Mouse (Mus musculus) olfactory bulb, adult 2 months (tissue): ENCODE data around the gene Cct8l1. TPM values are rescaled to one million over a fixed set of nuclear protein-coding genes. Genes with fewer than 3 reads are reported as not detected.
A peak's percentile ranks its signal among the peaks of the same experiment; 100 is the strongest.

Experiments used
- H3K27ac ChIP-seq: fragments of 200-500 bp; 2 replicates; pipeline ENCODE4 v1.5.1; 2012; ENCODE audit warnings: low read depth, low read length; ENCODE audit not compliant: insufficient read depth
- H3K4me1 ChIP-seq: fragments of 200-500 bp; 2 replicates; pipeline ENCODE4 v1.6.1; 2012; ENCODE audit warnings: low read length; ENCODE audit not compliant: control insufficient read depth, insufficient read depth
- H3K4me3 ChIP-seq: fragments of 200-500 bp; 2 replicates; pipeline ENCODE4 v1.5.1; 2012; ENCODE audit warnings: mild to moderate bottlenecking, low read depth, low read length, moderate library complexity; ENCODE audit not compliant: insufficient read depth
- CTCF ChIP-seq: fragments of 200-500 bp; IDR thresholded peaks from 2 replicates; pipeline ENCODE4 v1.5.1; 2012; ENCODE audit warnings: low read depth, mild to moderate bottlenecking, low read length, moderate library complexity; ENCODE audit not compliant: insufficient read depth
- POLR2A ChIP-seq: fragments of 200-500 bp; IDR thresholded peaks from 2 replicates; pipeline ENCODE4 v1.6.1; 2012; ENCODE audit warnings: mild to moderate bottlenecking, low read depth, low read length, moderate library complexity; ENCODE audit not compliant: insufficient read depth
- WGBS: fragments of 180-500 bp; shearing (Covaris S2); methylation state at CpG from one replicate; pipeline ENCODE4 v1.1.7; 2018; 5-methylcytosine and 5-hydroxymethylcytosine counted together
- polyA plus RNA-seq: library from polyadenylated mRNA; stranded (reverse); fragments of >200 nt; gene quantifications from 2 replicates; pipeline ENCODE4 v1.2.4, GENCODE M21; 2012; ENCODE audit warnings: low replicate concordance; ENCODE audit not compliant: missing spikeins, insufficient read depth, insufficient read length

The Cct8l1 gene
- polyA plus RNA-seq, 1 experiment, result not detected

DNA sequence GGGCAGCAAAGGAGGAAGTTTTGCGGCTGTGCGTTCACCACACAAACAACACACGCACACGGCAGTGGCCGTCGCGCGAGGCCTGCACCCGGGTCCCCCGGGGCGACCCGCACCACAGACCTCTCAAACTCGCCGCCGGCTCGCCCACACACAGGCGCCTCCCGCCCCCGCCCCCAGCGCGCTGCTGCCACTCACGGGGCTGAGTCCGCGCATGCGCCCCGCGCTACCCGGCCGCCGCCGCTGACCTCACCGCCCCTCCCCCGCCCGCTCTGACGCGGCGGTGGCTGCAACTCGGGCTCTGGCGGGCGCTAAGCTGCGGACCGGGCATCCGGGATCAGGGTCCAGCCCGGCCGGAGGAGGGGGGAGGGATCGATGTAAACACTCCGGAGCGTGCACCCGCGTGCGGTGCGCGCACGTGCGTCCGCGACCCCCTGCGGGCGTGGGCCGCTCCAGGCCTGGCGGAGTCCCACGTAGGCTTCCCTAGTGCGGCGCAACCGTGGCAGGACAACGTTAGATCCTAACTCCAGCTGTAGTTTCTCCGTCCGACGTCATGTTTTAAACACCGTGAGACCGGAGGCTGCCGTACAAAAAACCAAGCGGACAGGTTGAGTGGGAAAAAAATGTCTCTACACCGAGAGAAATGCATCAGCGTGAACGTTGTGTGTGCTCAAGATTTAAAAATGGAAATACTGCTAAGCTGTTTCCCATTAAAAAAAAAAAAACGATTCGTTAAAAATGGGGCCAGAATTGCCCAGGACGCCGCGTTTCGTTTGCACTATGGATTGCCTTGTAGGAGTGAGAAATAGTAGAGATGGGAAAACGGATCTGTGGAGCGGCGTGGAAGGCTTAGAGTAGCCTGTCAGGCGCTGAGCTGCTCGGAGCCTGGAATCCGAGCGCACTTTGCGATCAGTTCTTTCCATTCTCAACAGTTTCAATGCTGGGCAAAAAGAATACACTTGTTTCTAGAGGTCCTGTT, 16.2 kb upstream of the Cct8l1 start:
- peak; percentile 81 for TF ChIP-seq POLR2A
- TF ChIP-seq CTCF, result no peak
- peak overlapping the region; percentile 88 for H3K27ac ChIP-seq
- H3K4me1 ChIP-seq, result no peaks in the 10 kb centered on the region
- peak overlapping the region; percentile 78 for H3K4me3 ChIP-seq
- WGBS, result under 1% methylated on average over 90 of the region's 90 CpGs

DNA sequence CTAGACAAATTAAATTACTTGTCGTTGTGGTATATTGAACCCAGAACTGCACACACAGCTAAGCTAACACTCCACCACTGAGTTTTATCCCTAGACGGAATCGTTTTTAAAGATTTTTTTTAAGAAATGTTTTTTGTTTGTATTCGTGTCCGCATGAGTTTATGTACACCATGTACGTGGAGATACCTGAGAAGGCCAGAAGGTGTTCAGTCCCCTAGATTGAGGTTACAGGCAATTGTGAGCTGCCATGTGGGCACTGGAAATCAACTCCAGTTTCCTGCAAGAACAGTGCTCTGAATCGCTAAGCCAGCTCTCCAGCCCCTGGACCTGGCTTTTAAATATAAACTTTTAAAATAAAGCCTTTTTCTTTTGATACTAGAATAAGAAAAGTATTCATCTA, 15.2 kb upstream of the Cct8l1 start:
- TF ChIP-seq POLR2A, result no peak
- TF ChIP-seq CTCF, result no peak
- H3K27ac ChIP-seq, result no peak overlapping the region
- no peak overlapping the region for H3K4me3 ChIP-seq
- WGBS, result 57% methylated on average over 7 of the region's 7 CpGs
- no peaks in the 10 kb centered on the region for H3K4me1 ChIP-seq

GRCm38 (mm10) chr5:25506041-25506440, 9.8 kb upstream of the Cct8l1 start:
- 92% methylated on average over 5 of the region's 5 CpGs for WGBS
- TF ChIP-seq POLR2A, result no peak
- TF ChIP-seq CTCF, result no peak

DNA sequence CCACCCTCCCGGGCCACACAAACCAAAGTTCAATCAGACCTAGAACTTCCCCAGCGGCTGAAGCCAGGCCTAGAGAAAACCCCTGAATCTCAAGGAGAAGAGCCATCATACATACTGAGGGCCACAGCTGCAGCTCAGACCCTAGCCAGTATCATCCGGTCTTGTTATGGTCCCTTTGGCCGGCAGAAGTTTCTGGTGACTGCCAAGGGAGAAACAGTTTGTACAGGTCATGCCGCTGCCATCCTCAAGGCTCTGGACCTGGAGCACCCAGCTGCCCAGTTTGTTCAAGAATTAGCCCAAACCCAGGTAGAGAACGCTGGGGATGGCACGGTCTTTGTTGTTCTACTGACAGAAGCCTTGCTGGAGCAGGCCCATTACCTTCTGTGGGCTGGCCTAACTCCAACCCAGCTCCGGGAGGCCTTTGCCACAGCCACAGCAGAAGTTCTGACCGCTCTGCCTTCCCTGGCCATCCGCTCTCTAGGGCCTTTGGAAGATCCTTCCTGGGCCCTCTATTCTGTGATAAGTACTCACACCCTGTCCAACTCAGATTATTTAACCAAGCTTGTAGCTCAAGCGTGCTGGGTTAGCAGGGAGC, 531 bp downstream of the Cct8l1 start:
- H3K4me1 ChIP-seq, result no peaks in the 10 kb centered on the region
- no peak overlapping the region for H3K4me3 ChIP-seq
- H3K27ac ChIP-seq, result no peak overlapping the region
- WGBS, result 91% methylated on average over 11 of the region's 11 CpGs
- TF ChIP-seq POLR2A, result no peak
- TF ChIP-seq CTCF, result no peak

More at GRCm38 (mm10) chr5:25506041-25506440, 9.8 kb upstream of the Cct8l1 start:
- no peaks in the 10 kb centered on the region for H3K4me1 ChIP-seq
- no peak overlapping the region for H3K4me3 ChIP-seq
- no peak overlapping the region for H3K27ac ChIP-seq

GRCm38 (mm10) chr5:25517550-25517949, 1.7 kb downstream of the Cct8l1 start:
- Histone ChIP-seq H3K4me1 (no peaks in the 10 kb centered on the region), H3K4me3 (no peak overlapping the region), H3K27ac (no peak overlapping the region)
- 77% methylated on average over 5 of the region's 5 CpGs for WGBS
- TF ChIP-seq POLR2A (no peak), CTCF (no peak)

GRCm38 (mm10) chr5:25519820-25520219, 4.0 kb downstream of the Cct8l1 start:
- H3K27ac ChIP-seq, result no peak overlapping the region
- TF ChIP-seq POLR2A (no peak), CTCF (no peak)
- WGBS, result 54% methylated on average over 3 of the region's 3 CpGs
- no peak overlapping the region for H3K4me3 ChIP-seq
- no peaks in the 10 kb centered on the region for H3K4me1 ChIP-seq

DNA sequence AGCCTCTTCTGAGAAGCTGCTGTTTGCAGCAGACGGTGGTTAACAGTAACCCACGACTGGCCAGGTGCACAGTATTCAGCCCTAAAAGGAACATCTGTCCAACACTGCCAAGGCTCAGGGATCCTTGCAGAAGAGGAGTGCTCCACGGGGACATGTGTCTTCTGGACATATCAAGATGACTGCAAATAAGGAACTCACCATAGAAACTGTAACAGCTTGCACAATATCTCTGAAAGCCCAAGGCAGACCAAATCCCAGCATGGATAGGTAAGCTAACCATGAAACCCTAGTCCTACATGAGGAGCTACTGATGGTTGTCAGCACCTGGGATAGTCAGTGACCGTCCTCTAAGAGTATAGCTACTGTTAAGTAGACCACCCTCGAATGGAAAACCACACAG, 5.6 kb downstream of the Cct8l1 start:
- TF ChIP-seq CTCF, result no peak
- no peak for TF ChIP-seq POLR2A
- no peak overlapping the region for H3K4me3 ChIP-seq
- H3K4me1 ChIP-seq, result peaks cover 2% of the 10 kb centered on the region; the same call in 1 of the 2 replicates
- H3K27ac ChIP-seq, result no peak overlapping the region
- 92% methylated on average over 5 of the region's 5 CpGs for WGBS

DNA sequence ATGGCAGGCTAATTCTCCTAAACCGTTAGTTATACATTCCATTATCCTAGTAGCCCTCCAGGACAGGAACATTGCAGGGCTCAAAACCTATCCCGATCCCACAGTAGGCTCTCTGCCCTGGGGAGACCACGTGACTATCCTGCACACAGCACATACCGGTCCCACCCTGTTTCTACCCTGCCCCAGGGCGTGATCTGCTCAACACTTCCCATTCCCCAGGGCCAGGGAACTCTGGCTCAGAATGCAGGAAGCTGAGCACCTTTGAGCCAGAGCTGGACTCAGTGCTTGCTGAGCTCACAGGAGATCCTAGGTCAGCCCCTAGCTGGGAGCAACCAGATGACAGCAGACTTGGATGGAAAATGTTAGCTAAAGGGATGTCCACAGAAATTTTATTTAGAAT, 10.2 kb downstream of the Cct8l1 start:
- Histone ChIP-seq H3K4me3 (no peak overlapping the region), H3K27ac (no peak overlapping the region), H3K4me1 (peaks cover 8% of the 10 kb centered on the region)
- TF ChIP-seq POLR2A, result no peak
- TF ChIP-seq CTCF, result no peak
- 68% methylated on average over 5 of the region's 5 CpGs for WGBS

- TF ChIP-seq POLR2A (no peak), CTCF (no peak)
- Histone ChIP-seq H3K4me3 (no peak overlapping the region), H3K4me1 (peaks cover 8% of the 10 kb centered on the region), H3K27ac (no peak overlapping the region)
- 20% methylated on average over 4 of the region's 4 CpGs for WGBS
Observed at GRCm38 (mm10) chr5:25526926-25527325, 11.1 kb downstream of the Cct8l1 start.
